Mouse (Mus musculus): ENCODE data around the gene Gsap. TPM values are rescaled to one million over a fixed set of nuclear protein-coding genes. Genes with fewer than 3 reads are reported as not detected.
A peak's percentile ranks its signal among the peaks of the same experiment; 100 is the strongest.
"Not testable (repeated sequence)": the region's sequence is repeated elsewhere in the genome, so short reads cannot be mapped to it uniquely, and the experiment has no call there.

Gene Gsap
- 1 to 10 TPM in 1 of 2 experiments, under 1 TPM in 1; 0.94 to 1.1 TPM for total RNA-seq (2021)
- long read RNA-seq, experiment 1, result 0 reads
- long read RNA-seq, experiment 2, partial matches to known transcripts, result 2 of 3 reads
- long read RNA-seq, experiment 2, other reads (novel, unspliced or antisense), result 0 of 3 reads

DNA sequence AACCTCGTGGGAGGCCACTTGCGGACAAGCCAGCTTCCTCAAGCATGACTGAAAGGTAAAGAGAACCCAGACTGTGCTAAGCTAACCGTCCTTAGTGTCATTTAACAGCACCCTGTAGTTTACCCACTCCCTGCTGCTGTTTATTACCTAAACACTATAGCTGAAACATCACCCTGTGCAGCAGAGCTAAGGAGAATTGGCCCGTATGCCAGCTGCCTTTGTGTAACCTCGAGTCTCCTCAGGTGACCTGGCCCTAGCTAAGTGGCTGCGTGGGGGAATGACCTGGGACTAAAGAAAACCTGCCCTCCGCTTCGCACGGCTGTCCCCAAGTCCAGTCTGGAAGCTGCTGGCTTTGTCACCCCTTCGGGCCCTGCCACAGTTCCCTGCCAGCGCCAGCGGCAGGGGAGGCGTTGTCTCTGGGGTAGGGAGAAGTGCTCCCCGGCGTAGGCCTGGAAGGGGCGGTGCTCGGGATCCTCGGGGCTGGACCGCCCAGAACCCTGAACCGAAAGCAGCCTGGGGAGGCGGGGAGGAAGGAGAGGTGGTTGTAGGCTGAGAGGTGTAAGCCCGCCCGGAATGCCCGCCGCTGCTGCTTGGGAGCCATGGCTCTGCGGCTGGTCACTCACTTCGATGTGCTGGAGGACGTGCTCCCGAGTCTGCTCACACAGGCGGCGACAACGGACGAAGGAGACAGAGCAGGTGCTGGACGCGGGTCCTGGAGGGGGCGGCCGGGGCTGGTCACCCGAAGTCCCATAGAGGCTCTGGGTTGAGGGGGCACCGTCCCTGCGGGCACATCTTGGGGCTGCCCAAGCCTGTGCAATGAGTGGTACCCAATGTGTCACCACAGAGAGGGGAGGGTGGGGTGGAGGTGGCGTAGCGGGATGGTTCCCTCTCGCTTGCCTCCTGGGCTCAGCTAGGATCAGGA, at the start of gene Gsap:
Gene Gsap (plus strand): TSS at position 492 of the 922 bp plus-strand sequence.
- peak within 1 kb of the TSS; percentile 87 for H3K4me3 ChIP-seq
- H3K27ac ChIP-seq, result peak within 1 kb of the TSS; percentile 78
- peak; percentile 82 for DNase-seq
- intact Hi-C loops (cut with DNase I), result no loop called here
- no peak for TF ChIP-seq CTCF (IDR thresholded peaks at IDR 0.05)

DNA sequence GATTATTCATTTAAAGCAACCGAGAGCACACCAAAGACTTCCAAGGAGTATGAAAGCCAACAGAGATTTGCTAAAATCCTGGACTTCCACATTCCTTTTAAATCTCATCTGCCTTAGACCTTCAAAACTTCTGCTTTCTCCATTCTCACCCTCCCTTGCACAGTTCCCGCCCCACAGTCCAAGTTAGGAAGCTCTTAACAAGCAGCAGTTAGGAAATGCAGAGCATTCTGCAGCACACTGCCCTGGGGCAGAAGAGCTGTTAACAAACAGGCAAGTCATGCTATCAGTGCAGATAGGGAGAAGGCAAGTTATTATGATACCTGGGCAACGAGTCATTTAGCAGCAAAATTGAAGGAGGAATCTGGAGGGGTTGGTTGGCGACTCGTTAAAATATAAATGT, 49.5 kb upstream of the Gsap start:
- intact Hi-C loops (cut with DNase I), result no loop called here
- Histone ChIP-seq H3K27ac (peak overlapping the region; percentile 35; the same call in 1 of the 2 replicates), H3K4me3 (no peak overlapping the region)
- TF ChIP-seq CTCF (IDR thresholded peaks at IDR 0.05), result no peak
- peak; percentile 20 for DNase-seq

DNA sequence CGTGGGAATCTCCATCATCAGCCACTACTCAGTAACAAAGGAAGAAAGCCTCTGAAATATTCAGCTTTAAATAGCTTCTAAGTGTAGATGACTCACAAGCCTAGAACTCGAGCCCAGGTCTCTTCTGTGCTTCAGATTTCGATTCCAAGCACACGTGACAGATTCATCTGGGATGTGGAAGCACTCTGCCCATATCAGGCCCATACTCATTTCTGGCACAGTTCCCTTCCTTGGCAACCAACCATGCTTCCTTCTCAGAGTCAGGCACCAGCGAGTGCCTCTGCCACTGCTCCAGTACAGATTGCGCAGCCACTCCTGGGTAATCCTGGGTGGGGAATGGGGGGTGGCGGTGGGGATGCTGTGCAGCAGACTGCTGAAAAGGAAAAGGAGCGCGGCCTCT, 46.5 kb upstream of the Gsap start:
- intact Hi-C loops (cut with DNase I), result loop anchor here (2.0 kb wide), 1 partner anchor 85 kb away; the partner anchor contains the start of gene Ptpn12
- Histone ChIP-seq H3K27ac (peak overlapping the region; percentile 64), H3K4me3 (peak overlapping the region; percentile 41)
- peak; percentile 77 for DNase-seq
- TF ChIP-seq CTCF (IDR thresholded peaks at IDR 0.05), result no peak

DNA sequence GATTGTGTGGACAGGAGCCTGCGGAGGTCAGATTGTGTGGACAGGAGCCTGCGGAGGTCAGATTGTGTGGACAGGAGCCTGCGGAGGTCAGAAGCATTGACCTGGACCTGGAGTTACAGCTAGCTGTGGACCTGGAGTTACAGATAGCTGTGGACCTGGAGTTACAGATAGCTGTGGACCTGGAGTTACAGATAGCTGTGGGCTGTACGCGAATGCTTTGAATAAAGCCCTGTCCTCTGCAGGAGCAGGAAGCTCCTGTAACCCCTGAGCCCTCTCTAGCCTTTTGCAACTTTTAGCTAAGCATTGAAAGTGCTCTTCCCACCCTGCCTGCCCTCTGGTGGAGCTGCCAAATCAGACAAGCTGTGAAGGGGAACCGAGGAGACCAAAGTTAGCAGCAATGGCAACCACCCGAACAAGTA, 44.9 kb upstream of the Gsap start:
- peak overlapping the region; percentile 68 for H3K27ac ChIP-seq
- H3K4me3 ChIP-seq, result not testable (repeated sequence)
- TF ChIP-seq CTCF (IDR thresholded peaks at IDR 0.05), result peak; percentile 47
- intact Hi-C loops (cut with DNase I), result loop anchor here (10.0 kb wide), 1 partner anchor 64 kb away; no protein-coding TSS in a partner anchor
- peak; percentile 43 for DNase-seq

DNA sequence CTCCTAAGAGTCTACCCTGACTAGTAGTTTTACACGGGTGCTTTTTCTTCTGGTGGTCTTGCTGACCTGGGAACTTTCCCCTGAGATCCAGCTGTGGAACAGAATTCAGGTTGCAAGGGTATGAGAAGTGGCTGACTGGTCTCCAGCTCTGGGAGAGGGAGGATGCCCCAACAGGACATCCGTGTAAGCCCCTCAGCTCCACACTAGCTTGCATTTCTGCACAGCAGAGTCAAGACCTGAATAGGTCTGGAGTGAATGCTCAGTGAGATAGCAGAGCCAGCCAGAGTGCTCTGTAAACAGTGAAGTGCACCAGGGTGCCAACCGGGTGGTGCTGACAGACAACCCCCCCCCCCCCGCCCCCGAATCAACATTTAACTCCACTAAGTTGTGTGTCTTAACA, 44.4 kb upstream of the Gsap start:
- intact Hi-C loops (cut with DNase I), result loop anchor here (10.0 kb wide), 1 partner anchor 63 kb away; no protein-coding TSS in a partner anchor
- no peak for TF ChIP-seq CTCF (IDR thresholded peaks at IDR 0.05)
- peak overlapping the region; percentile 68 for H3K27ac ChIP-seq

DNA sequence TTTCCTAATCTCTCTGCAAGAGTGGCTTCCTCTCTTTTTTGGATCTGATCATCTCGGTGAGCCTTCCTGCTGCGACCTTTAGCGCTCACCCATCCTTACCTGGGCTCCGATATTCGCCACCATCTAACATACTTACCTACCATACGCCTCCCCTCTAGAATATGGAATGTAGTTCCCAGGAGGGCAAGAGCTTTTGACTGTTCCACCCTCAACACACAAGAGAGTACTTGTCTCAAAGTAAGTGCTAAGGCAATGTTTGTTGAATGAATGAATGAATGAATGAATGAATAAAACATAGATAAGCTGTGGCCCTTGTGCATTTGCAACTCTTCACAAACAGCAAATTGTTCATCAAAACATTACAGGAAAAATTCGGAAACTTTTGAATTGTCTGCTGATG, 43.0 kb upstream of the Gsap start:
- no peak for TF ChIP-seq CTCF (IDR thresholded peaks at IDR 0.05)
- DNase-seq, result no peak
- Histone ChIP-seq H3K4me3 (no peak overlapping the region), H3K27ac (no peak overlapping the region)
- intact Hi-C loops (cut with DNase I), result loop anchor here (10.0 kb wide), 1 partner anchor 62 kb away; no protein-coding TSS in a partner anchor

More for the DNA sequence above, 44.4 kb upstream of the Gsap start:
- H3K4me3 ChIP-seq, result no peak overlapping the region
- DNase-seq, result no peak

DNA sequence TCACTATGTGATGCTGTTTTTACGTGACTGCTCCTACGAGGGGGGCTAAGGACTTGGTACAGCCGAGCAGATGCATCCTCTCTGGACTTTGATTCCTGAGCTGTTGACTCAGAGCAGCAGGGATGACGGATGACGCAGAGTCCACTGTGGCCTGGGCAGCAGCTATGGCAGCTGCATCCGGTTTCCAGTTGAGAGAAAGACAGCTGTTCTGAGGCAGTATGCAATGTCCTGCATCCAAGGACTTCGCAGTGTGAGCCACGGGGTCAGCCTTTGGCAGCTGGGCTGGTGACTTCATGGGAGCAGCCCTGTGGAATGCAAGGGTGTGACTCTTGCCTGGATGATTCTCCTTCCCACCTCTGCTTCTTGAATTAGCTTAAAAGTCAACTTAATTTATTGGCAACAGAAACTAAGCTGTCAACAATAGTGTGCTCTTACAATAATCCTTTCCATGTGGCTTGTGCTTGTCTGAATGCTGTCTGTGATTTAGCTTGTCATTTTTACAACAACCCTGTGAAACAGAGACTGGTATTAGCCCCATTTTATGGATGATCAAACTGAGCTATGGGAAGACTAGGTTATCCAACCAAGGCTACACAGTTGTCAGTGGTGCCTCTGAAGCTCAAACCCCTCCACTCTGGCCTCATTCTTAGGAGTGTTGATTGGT, 41.4 kb upstream of the Gsap start:
- peak overlapping the region; percentile 70 for H3K27ac ChIP-seq
- DNase-seq, result peak; percentile 87
- no peak for TF ChIP-seq CTCF (IDR thresholded peaks at IDR 0.05)
- H3K4me3 ChIP-seq, result no peak overlapping the region
- intact Hi-C loops (cut with DNase I), result loop anchor here (10.0 kb wide), 1 partner anchor 60 kb away; no protein-coding TSS in a partner anchor

DNA sequence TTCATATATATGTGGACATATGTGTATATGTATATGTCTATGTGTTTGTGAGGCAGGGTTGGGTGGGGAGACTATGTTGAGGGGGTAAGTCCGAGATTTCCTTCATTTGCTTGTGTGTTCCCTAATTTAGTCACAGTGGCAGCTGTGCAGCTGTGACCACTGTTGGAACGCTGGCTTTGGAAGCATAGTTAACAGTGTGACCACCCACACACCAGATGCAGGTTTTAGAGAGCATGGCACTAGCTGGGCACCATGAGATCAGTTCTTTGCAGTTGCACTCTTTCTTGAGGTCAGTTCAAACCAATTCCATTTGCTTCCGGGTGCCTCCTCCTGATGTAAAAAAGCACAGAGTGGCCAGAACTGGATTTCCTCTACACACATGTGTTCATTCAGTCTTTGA, 37.7 kb upstream of the Gsap start:
- intact Hi-C loops (cut with DNase I), result loop anchor here (10.0 kb wide), 1 partner anchor 56 kb away; no protein-coding TSS in a partner anchor
- no peak for TF ChIP-seq CTCF (IDR thresholded peaks at IDR 0.05)
- Histone ChIP-seq H3K4me3 (no peak overlapping the region), H3K27ac (no peak overlapping the region)
- no peak for DNase-seq

DNA sequence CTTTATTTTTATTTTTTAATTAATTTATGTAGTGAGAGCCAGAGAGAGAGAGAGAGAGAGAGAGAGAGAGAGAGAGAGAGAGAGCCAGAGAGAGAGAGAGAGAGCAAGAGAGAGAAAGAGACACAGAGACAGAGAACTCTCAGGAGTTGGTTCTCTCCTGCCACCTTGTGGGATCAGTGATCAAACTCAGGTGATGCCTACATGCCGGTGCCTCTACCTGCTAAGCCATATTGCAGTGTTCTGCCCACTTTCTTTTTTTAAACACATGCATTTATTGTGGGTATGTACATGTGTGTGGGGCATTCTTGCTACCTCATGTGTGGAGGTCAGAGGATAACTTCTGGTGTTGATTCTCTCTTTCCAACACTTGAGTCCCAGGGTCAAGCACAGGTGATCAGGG, 32.4 kb upstream of the Gsap start:
- no peak for DNase-seq
- Histone ChIP-seq H3K4me3 (no peak overlapping the region), H3K27ac (no peak overlapping the region)
- intact Hi-C loops (cut with DNase I), result no loop called here
- peak; percentile 32; the same call in 1 of the 2 replicates for TF ChIP-seq CTCF (IDR thresholded peaks at IDR 0.05)

DNA sequence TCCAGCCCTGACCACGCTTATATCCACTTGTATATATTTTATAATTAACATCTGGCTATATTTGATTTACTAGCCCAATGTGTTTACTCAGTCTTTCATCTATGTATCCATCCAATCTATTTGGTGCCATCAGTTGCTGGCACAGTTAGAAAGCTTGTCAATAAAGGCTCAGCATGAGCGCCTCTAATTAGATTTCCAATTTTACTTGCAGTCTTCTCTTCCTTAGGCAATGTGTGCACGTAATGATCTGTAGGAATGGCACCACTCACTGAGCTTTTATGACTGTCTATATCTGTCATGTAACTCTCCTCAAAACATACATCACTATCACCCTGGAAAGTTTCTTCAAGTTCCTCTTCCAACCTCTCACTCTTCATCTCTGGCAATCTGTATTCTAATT, 29.3 kb upstream of the Gsap start:
- TF ChIP-seq CTCF (IDR thresholded peaks at IDR 0.05), result no peak
- intact Hi-C loops (cut with DNase I), result no loop called here
- no peak overlapping the region for H3K27ac ChIP-seq
- H3K4me3 ChIP-seq, result no peak overlapping the region
- no peak for DNase-seq

DNA sequence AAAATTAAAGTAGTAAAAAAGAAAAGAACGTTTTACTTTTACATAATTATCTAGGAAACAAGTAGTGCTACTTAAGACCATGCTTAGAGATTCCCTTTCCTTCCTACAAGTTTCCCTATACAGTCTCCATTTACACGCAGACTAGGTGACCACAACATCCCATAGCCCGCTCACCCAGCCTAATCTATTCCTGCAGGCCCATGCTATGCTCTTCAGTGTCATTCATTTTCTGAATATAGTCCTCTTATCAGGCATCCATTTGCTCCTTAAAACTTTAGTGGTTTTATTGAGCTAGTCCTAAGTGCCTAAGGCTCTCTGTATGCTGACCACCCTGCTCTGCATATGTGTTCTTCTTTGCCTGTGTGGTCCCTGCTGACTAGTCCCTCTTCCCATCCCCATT, 26.5 kb upstream of the Gsap start:
- no peak for TF ChIP-seq CTCF (IDR thresholded peaks at IDR 0.05)
- no peak for DNase-seq
- H3K4me3 ChIP-seq, result no peak overlapping the region
- H3K27ac ChIP-seq, result no peak overlapping the region
- intact Hi-C loops (cut with DNase I), result no loop called here

DNA sequence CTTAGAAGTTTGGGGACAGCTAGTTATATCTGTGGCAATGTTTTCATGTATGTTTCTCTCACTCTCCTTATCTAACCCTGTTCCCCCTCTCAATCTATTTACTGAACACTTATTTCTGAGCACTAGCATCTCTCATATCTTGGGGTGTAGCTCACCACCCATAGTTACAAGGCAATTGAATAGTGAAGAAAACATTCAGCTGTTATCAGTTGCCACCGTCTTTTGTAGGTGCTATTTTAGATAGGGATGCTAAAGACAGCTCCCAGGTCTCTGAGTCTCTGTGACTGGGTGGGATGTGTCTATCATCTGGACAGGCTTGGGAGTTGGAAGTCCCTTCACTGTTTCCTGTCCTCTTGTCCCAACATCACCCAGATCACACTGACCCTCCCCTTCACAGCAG, 25.3 kb upstream of the Gsap start:
- intact Hi-C loops (cut with DNase I), result no loop called here
- no peak overlapping the region for H3K4me3 ChIP-seq
- no peak for TF ChIP-seq CTCF (IDR thresholded peaks at IDR 0.05)

DNA sequence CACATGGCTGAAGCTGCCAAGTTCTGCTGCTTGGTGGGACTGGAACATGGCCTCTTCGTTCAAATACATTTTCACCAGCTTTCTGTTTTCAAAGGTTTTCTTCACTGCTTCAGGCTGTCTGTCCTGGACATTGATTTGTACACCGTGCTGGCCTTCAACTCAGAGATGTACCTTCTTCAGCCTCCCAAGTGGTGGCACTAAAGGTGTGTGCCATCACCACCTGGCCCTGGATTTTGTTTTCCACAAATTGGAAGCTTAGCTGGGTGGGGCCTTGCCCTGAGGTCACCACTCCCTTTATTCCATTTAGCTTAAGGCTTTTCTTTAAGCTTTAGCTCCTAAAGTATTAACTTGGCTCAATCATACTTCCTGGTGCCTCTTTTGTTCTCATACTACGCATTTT, 22.6 kb upstream of the Gsap start:
- intact Hi-C loops (cut with DNase I), result no loop called here
- no peak for TF ChIP-seq CTCF (IDR thresholded peaks at IDR 0.05)
- Histone ChIP-seq H3K4me3 (no peak overlapping the region), H3K27ac (no peak overlapping the region)
- DNase-seq, result no peak

More for the DNA sequence above, 25.3 kb upstream of the Gsap start:
- DNase-seq, result no peak
- H3K27ac ChIP-seq, result no peak overlapping the region

Measured in gastrocnemius, adult 2 months (tissue).